ENCODE assay signal across 20 mouse cellular contexts in genomic region chr16:95842766-95843165, GRCm38 (mm10).
DNase-seq lines count a peak whose midpoint lies in the region; TF ChIP-seq lines count a peak whose summit lies in the region.
"Had no signal": no experiment of that assay in that cellular context is flagged by ENCODE, and none has a peak within 500 bp of the region (broad histone marks: within the 10 kb centered on the region; RNA-seq: fewer than 3 reads in every experiment).

No protein-coding gene starts in this region.

- TF ChIP-seq CTCF in gastrocnemius, adult 2 months (IDR thresholded peaks at IDR 0.05), result no peak

- no peak for DNase-seq in gastrocnemius, adult 2 months
- DNase-seq in gastrocnemius, adult 8-10 months (ENCODE audit: low spot score in 2 of 2), result no peak
- peak; percentile 50 to 66 for DNase-seq in heart, adult 9 months (ENCODE audit: low spot score in 2 of 2)
- DNase-seq in heart, postnatal 36 days, result no peak
- DNase-seq in testis, postnatal 10 days (ENCODE audit: low spot score), result peak; percentile 31
- no peak for DNase-seq in testis, postnatal 14 days (ENCODE audit: low spot score)
- DNase-seq: adrenal gland, postnatal 10 days; adrenal gland, postnatal 36 days; cerebellum, adult 18-20 months; cerebellum, adult 9-10 months; cerebellum, postnatal 25 days; forebrain, postnatal 0 days; gastrocnemius, postnatal 14 days; heart, postnatal 4 days; kidney, adult 18-20 months had no signal

- intact Hi-C loops in gastrocnemius, adult 2 months (cut with DNase I), result no loop called here
- intact Hi-C loops in heart, postnatal 36 days (cut with DNase I), result no loop called here

- peak overlapping the region; percentile 12; the same call in 1 of the 2 replicates for H3K27ac ChIP-seq in gastrocnemius, adult 2 months
- H3K27ac ChIP-seq: embryonic facial prominence, embryonic 12.5 days; embryonic facial prominence, embryonic 15.5 days; heart, embryonic 13.5 days; hindbrain, embryonic 14.5 days; hindbrain, postnatal 0 days had no signal

- no peak overlapping the region for H3K4me3 ChIP-seq in gastrocnemius, adult 2 months
- H3K4me3 ChIP-seq: embryonic facial prominence, embryonic 12.5 days; embryonic facial prominence, embryonic 15.5 days; heart, embryonic 13.5 days had no signal

Comparison
In these comparisons a context has a peak if more than half of its experiments do, and no peak if none do; other contexts are left out.
1. DNase-seq: peak in heart, adult 9 months (2 of 2) and testis, postnatal 10 days (single experiment); none in gastrocnemius, adult 2 months (single experiment), gastrocnemius, adult 8-10 months (0 of 2), heart, postnatal 36 days (0 of 2) and testis, postnatal 14 days (single experiment).